Mouse (Mus musculus) liver, embryonic 11.5 days (tissue): Measurements from ENCODE around the gene Hexb. TPM values are rescaled to one million over a fixed set of nuclear protein-coding genes. Genes with fewer than 3 reads are reported as not detected.

Experiments used
- ATAC-seq: fragments of 200-750 bp; cut with Nextera tagmentation; replicated peaks from 2 replicates; pipeline ENCODE4 v1.8.0; 2017; ENCODE audit warnings: moderate number of reproducible peaks, mild to moderate bottlenecking, moderate TSS enrichment, moderate library complexity; ENCODE audit not compliant: low FRiP score
- DNase-seq: peaks from one replicate; pipeline ENCODE4 v3.0.0-alpha.2; 2017; ENCODE audit warnings: low spot score
- H3K27ac ChIP-seq: fragments of 300-500 bp; sonication (generic); 2 replicates; pipeline ENCODE4 v1.5.1; 2014; ENCODE audit warnings: mild to moderate bottlenecking, low read depth, low read length, control low read depth
- H3K27me3 ChIP-seq: fragments of 300-500 bp; sonication (generic); replicated peaks from 2 replicates; pipeline ENCODE4 v1.6.1; 2014; ENCODE audit warnings: low read length, mixed read lengths; ENCODE audit not compliant: control insufficient read depth, insufficient read depth
- H3K36me3 ChIP-seq: fragments of 300-500 bp; sonication (generic); 2 replicates; pipeline ENCODE4 v1.6.1; 2014; ENCODE audit warnings: mild to moderate bottlenecking, low read length, moderate library complexity, mixed read lengths; ENCODE audit not compliant: control insufficient read depth, insufficient read depth
- H3K4me1 ChIP-seq: fragments of 300-500 bp; sonication (generic); replicated peaks from 2 replicates; pipeline ENCODE4 v1.6.1; 2014; ENCODE audit warnings: low read length, mixed read lengths; ENCODE audit not compliant: control insufficient read depth, insufficient read depth
- H3K4me2 ChIP-seq: fragments of 300-500 bp; sonication (generic); 2 replicates; pipeline ENCODE4 v1.6.1; 2014; ENCODE audit warnings: mild to moderate bottlenecking, control low read depth, moderate library complexity
- H3K4me3 ChIP-seq: fragments of 300-500 bp; sonication (generic); 2 replicates; pipeline ENCODE4 v1.5.1; 2014; ENCODE audit warnings: low read depth, low read length, control low read depth
- H3K9ac ChIP-seq: fragments of 300-500 bp; sonication (generic); 2 replicates; pipeline ENCODE4 v1.6.1; 2014; ENCODE audit warnings: low read depth, low read length, control low read depth
- H3K9me3 ChIP-seq: fragments of 300-500 bp; sonication (generic); 2 replicates; pipeline ENCODE4 v1.6.1; 2016; ENCODE audit warnings: low read length, inconsistent platforms, mixed read lengths; ENCODE audit not compliant: control insufficient read depth
- WGBS: fragments of 180-500 bp; shearing (Covaris S2); extraction: QIAGEN DNeasy Blood & Tissue Kit; methylation state at CpG from one replicate; pipeline ENCODE4 v1.1.7; 2014; 5-methylcytosine and 5-hydroxymethylcytosine counted together
- polyA plus RNA-seq: library from polyadenylated mRNA; unstranded; fragments of >200 nt; fragmentation: Nextera tagmentation; extraction: Ambion mirVana; gene quantifications from 2 replicates; pipeline ENCODE4 v1.2.1, GENCODE M21; 2014

Hexb gene
- polyA plus RNA-seq, 1 experiment from 2014 or later, result 21.8 TPM

DNA sequence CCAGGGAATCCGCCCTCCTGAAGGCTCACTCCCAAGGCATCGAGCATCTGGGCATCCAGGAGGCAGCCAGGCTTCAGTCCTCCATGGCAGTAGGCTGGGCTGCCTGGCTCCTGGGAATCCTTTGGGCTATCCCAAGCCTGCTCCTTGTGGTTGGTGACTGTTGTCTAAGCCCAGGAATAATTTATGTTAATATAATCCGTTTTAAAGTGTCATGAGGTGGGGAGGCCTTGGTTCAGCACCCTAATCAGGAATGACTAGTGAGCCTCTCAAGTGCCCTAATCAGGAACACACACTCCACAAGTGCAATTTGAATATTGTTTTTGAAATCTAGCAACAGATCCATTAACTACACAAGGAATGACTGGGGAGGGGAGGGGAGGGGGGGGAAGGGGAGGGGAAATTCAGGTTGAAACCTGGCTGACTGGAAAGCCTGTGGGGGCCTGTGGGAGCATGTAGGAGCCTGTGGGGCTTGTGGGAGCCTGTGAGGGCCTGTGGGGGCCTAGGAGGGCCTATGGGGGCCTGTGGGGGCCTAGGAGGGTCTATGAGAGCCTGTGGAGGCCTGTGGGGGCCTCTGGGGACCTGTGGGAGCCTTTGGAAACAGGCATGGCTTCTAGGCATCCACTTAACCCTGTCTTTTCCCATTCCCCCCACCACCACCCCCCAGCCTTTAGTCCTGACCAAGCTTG lies 16.6 kb upstream of the Hexb start:
- WGBS, result 72% methylated on average over 3 of the region's 3 CpGs
- H3K4me3 ChIP-seq, result no peak overlapping the region
- no peak for ATAC-seq

DNA sequence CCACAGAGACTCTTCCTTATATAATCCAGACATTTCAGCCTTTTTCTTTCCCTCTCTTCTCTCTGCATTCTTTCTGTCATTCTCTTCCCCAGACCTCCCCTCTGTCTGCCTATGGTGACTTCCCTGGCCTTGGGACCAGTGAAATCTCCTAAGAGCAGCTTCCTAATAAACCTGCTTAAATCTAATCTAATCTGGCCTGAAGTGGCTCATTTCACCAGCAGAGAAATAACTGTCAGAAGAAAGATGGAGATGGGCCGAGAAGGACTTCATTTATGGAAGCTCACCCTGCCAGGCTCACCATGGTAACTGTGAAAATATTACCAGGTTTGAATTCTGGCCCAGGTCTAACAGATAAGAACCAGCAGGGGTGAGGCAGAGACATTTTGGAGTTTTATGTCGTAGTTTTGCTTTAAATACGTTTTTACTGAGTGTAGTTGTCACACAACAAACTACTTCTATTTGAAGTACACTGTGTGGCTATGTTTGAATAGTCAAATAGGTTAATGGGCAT lies 10.4 kb upstream of the Hexb start:
- DNase-seq (no peak), ATAC-seq (no peak)
- H3K27me3 ChIP-seq, result no peaks in the 10 kb centered on the region
- H3K9me3 ChIP-seq, result no peaks in the 10 kb centered on the region
- peaks cover 4% of the 10 kb centered on the region; the same call in 1 of the 2 replicates for H3K4me1 ChIP-seq
- H3K9ac ChIP-seq, result no peak overlapping the region
- no peak overlapping the region for H3K27ac ChIP-seq
- no peaks in the 10 kb centered on the region for H3K36me3 ChIP-seq
- H3K4me3 ChIP-seq, result no peak overlapping the region
- 62% methylated on average over 3 of the region's 3 CpGs for WGBS
- H3K4me2 ChIP-seq, result no peak overlapping the region

More for the DNA sequence above, 16.6 kb upstream of the Hexb start:
- H3K36me3 ChIP-seq, result no peaks in the 10 kb centered on the region
- H3K4me2 ChIP-seq, result no peak overlapping the region
- no peak overlapping the region for H3K9ac ChIP-seq
- no peaks in the 10 kb centered on the region for H3K4me1 ChIP-seq
- no peak overlapping the region for H3K27ac ChIP-seq
- no peak for DNase-seq
- H3K27me3 ChIP-seq, result no peaks in the 10 kb centered on the region
- H3K9me3 ChIP-seq, result no peaks in the 10 kb centered on the region

DNA sequence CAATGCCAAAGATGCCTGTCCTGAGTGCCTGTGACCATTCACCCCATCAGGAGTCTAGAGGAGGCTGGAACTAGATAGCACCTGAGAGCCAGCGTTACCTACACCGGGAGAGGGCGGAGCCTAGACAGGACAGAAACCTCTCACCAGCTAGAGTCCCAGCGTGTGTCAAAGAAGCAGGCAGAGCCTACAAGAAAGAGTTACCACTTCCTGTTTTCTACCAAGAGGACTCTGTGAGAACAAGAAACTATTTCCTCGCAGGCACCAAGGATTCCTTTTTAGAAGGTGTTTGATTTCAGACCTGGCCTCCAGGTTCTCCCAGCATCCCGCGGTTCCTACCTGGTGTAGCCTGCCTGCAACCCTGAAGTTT lies 9.9 kb upstream of the Hexb start:
- no peaks in the 10 kb centered on the region for H3K36me3 ChIP-seq
- ATAC-seq, result no peak
- H3K27ac ChIP-seq, result no peak overlapping the region
- no peak for DNase-seq
- H3K4me1 ChIP-seq, result peaks cover 4% of the 10 kb centered on the region; the same call in 1 of the 2 replicates
- 41% methylated on average over 7 of the region's 7 CpGs for WGBS
- no peak overlapping the region for H3K4me2 ChIP-seq
- H3K4me3 ChIP-seq, result no peak overlapping the region
- no peak overlapping the region for H3K9ac ChIP-seq
- no peaks in the 10 kb centered on the region for H3K27me3 ChIP-seq
- no peaks in the 10 kb centered on the region for H3K9me3 ChIP-seq

DNA sequence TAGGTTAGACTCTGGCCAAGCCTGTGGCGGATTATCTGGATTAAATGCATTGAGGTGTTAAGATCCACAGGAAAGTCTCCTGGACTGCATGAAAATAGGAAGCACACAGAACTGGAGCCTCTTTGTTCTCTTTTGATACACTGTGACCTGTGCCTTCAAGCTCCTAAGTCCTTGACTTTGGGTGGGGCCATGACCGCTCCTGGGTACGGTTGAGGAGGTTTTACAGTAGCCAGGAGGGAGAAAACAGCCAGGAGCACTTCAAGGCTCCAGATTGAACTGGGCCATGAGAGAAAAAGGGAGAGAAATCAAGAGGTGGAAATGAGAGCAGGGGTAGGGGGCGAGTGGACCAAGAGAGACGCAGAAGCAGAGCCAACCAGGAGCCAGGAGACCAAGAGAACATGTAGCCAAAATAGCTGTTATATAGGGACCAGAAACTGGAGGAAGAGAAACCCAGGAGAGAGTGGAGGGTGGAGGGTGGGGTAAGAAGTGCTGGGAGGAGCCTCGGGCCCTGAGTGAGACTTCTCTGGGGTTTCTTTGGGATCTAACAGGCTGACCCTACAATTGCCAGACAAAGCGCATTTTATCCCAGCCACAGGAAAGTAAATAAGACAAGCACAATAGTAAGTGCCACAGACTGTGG lies 9.4 kb upstream of the Hexb start:
- DNase-seq, result no peak
- H3K27ac ChIP-seq, result no peak overlapping the region
- H3K9ac ChIP-seq, result no peak overlapping the region
- WGBS, result 79% methylated on average over 7 of the region's 7 CpGs
- no peak for ATAC-seq
- H3K4me3 ChIP-seq, result no peak overlapping the region
- H3K4me1 ChIP-seq, result peaks cover 4% of the 10 kb centered on the region; the same call in 1 of the 2 replicates
- H3K9me3 ChIP-seq, result no peaks in the 10 kb centered on the region
- no peaks in the 10 kb centered on the region for H3K27me3 ChIP-seq
- no peak overlapping the region for H3K4me2 ChIP-seq
- H3K36me3 ChIP-seq, result no peaks in the 10 kb centered on the region

DNA sequence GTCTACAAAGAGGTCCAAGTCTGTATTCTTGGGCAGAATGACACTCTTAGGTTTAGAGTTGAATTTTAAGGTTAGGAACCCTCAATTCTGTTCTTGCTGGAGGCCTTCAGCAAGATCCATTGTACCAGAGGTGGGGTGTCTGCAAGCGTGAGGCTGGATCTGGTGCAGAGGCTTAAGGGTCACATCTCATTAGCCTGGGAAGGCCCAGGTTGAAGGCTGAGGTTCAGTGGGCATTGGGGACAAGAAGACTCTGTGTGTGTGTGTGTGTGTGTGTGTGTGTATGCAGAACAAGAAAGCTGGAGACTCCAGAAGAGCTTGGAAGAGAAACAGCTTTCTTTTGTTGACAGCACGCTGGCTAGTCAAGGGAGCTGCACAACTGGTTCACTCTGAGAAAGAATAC lies 7.9 kb upstream of the Hexb start:
- no peak for DNase-seq
- no peak overlapping the region for H3K4me3 ChIP-seq
- H3K9ac ChIP-seq, result no peak overlapping the region
- H3K9me3 ChIP-seq, result no peaks in the 10 kb centered on the region
- H3K4me2 ChIP-seq, result peak overlapping the region; percentile 74; the same call in 1 of the 2 replicates
- no peak for ATAC-seq
- 90% methylated on average over 2 of the region's 2 CpGs for WGBS
- H3K4me1 ChIP-seq, result peaks cover 4% of the 10 kb centered on the region; the same call in 1 of the 2 replicates
- no peaks in the 10 kb centered on the region for H3K36me3 ChIP-seq
- H3K27ac ChIP-seq, result no peak overlapping the region
- H3K27me3 ChIP-seq, result no peaks in the 10 kb centered on the region

DNA sequence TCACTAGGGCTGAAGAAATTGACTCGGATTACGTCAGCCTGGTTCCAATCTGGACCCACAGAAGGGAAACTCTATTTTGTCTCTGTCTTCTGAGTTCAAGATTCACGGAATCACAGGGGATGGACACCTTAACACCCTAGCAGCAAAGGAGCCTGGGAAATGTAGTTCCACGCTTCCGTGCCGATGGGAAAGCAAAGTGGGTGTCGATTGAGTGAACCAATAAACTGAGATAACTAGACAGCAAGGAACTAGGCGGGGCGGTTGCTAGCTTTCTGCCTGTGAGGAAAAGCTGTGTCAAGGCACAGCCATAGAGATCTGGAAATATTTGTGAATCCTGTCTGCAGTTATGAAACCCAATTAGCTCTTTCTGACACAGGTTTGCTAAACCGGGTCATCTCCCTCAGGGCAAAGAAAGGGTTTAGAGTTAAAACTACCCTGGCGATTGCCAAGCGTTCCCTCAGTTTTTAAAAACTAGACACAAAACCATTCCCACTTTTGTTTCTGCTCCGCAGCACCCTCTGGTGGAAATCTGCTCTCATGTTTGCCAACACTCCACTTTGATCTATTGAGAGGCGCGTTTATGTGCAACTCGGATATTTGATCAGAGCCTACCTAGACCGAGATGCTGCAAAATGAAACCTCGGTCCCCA lies 7.0 kb upstream of the Hexb start:
- Histone ChIP-seq H3K9ac (peak overlapping the region; percentile 57), H3K4me1 (peaks cover 4% of the 10 kb centered on the region; the same call in 1 of the 2 replicates), H3K4me2 (peak overlapping the region; percentile 74), H3K27me3 (no peaks in the 10 kb centered on the region), H3K9me3 (no peaks in the 10 kb centered on the region), H3K36me3 (no peaks in the 10 kb centered on the region), H3K4me3 (peak overlapping the region; percentile 45), H3K27ac (peak overlapping the region; percentile 55; the same call in 1 of the 2 replicates)
- WGBS, result 11% methylated on average over 18 of the region's 18 CpGs
- ATAC-seq (peak; percentile 90), DNase-seq (peak; percentile 67)

DNA sequence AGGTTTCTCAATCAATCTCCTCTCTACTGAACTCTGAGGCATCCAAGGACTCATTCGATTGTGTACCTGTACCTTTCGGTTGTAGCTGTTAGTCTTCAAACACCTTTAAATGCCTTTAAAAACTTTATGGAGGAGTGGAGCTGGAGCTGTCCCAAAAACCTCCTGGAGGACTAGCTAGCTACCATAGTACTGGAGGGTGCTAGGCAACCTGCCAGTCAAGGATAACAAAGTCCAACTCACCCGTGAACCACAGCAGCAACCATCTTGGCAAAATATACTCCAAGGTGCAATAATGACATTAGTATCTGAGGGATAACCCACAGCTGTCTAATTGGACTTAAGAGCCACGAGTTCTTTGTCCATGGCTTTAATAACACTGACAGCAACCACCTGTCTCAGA lies 3.7 kb upstream of the Hexb start:
- H3K27me3 ChIP-seq, result no peaks in the 10 kb centered on the region
- WGBS, result 80% methylated on average over 4 of the region's 4 CpGs
- no peaks in the 10 kb centered on the region for H3K36me3 ChIP-seq
- no peak overlapping the region for H3K4me3 ChIP-seq
- ATAC-seq, result no peak
- peaks cover 7% of the 10 kb centered on the region; the same call in 1 of the 2 replicates for H3K4me1 ChIP-seq
- no peak overlapping the region for H3K4me2 ChIP-seq
- no peak overlapping the region for H3K9ac ChIP-seq
- no peak for DNase-seq
- no peak overlapping the region for H3K27ac ChIP-seq
- no peaks in the 10 kb centered on the region for H3K9me3 ChIP-seq

DNA sequence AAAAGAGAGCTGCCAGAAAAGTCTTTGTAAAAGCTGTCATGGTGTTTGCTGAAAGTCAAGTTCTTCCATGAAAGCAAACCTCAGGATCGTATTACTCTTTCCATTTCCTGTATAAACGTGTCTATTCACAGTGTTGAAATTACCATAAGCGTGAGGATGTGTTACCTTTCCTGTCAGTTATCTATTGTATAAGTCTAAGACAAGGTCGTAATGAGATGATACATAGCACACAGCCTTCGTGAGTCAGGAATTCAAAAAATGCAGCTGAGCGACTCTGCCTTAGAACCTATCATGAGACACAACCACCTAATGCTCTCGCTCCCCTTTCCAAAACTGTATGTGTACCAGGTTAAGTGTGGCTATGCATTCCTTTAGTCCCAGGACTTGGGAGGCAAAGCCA lies 2.9 kb upstream of the Hexb start:
- DNase-seq (no peak), ATAC-seq (no peak)
- Histone ChIP-seq H3K27ac (no peak overlapping the region), H3K9me3 (no peaks in the 10 kb centered on the region), H3K4me1 (peaks cover 7% of the 10 kb centered on the region; the same call in 1 of the 2 replicates), H3K36me3 (no peaks in the 10 kb centered on the region), H3K4me3 (no peak overlapping the region), H3K4me2 (no peak overlapping the region), H3K27me3 (no peaks in the 10 kb centered on the region), H3K9ac (no peak overlapping the region)
- WGBS, result 65% methylated on average over 7 of the region's 7 CpGs
